In the genomic region with DNA sequence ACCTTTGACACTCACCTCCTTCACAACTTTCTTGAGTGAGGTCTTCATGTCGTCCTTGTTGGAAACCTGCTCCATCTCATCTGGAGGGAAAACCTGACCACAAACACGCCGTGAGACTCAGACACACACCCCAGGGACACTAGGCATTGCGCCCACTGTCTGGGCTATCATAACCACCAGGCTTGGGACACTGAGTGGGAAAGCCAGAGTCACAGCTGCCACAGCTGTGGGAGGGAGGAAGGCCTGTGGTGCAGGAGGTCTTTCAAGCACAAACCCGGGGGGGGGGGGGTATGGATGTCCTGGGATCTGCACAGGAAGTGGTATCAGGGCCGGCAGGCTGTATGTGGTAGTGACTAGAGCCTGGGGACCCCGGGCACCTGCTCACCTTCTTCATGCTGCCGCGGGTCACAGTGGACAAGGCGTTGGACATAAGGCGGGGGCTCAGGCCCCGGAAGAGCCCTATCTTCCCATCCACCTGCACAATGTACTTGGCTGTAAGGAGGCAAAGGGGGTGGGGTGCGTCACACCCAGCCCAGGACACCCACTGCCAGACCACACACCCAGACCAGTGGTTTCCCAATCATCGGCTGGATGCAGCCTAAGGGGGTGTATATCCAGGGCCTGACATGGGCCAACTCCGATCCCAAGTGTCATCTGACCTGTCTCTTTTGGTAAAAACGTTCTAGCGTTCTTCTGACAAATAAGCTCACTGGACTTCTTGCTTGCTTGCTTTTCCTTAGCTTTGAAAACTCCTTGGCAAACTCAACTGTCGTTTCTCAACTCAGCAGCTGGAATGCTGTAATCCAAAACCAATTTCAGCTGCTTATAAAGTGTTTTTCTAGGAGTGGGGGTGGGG, we compare ENCODE assay signal across 8 mouse cellular contexts. TPM values are rescaled to one million over a fixed set of nuclear protein-coding genes. Genes with fewer than 3 reads are reported as not detected.
DNase-seq lines count a peak whose midpoint lies in the region; ATAC-seq and TF ChIP-seq lines count a peak whose summit lies in the region.

No protein-coding gene starts in this region.

- no peak for ATAC-seq in intestine, embryonic 16.5 days
- no peak for ATAC-seq in intestine, postnatal 0 days
- no peak for ATAC-seq in lung, embryonic 14.5 days (ENCODE audit: insufficient read depth)

- H3K9ac ChIP-seq in intestine, embryonic 16.5 days (ENCODE audit: low read depth, low read length) = no peak overlapping the region
- H3K9ac ChIP-seq in intestine, postnatal 0 days (ENCODE audit: low read depth, low read length) = no peak overlapping the region
- no peak overlapping the region for H3K9ac ChIP-seq in lung, embryonic 14.5 days

- H3K4me3 ChIP-seq in intestine, embryonic 16.5 days (ENCODE audit: low read length) = no peak overlapping the region
- H3K4me3 ChIP-seq in intestine, postnatal 0 days (ENCODE audit: low read depth, low read length) = no peak overlapping the region
- no peak overlapping the region for H3K4me3 ChIP-seq in lung, embryonic 14.5 days (ENCODE audit: low read depth, low read length)

- no peaks in the 10 kb centered on the region for H3K27me3 ChIP-seq in intestine, embryonic 16.5 days (replicated peaks; ENCODE audit: control insufficient read depth, insufficient read depth, low read length)
- no peaks in the 10 kb centered on the region for H3K27me3 ChIP-seq in intestine, postnatal 0 days (replicated peaks; ENCODE audit: control insufficient read depth, insufficient read depth, low read length)
- H3K27me3 ChIP-seq in lung, embryonic 14.5 days (ENCODE audit: insufficient read depth, low read length) = no peaks in the 10 kb centered on the region

- no peak for TF ChIP-seq CTCF in intestine, postnatal 0 days (IDR thresholded peaks at IDR 0.05; ENCODE audit: low read depth)
- no peak for TF ChIP-seq CTCF in lung, embryonic 14.5 days (IDR thresholded peaks at IDR 0.05; ENCODE audit: low read depth)

- 0 out of 2 replicates have a peak, but pooled peaks cover 4% of the 10 kb centered on the region for H3K36me3 ChIP-seq in intestine, embryonic 16.5 days (ENCODE audit: control insufficient read depth, insufficient read depth, low read length)
- H3K36me3 ChIP-seq in intestine, postnatal 0 days (ENCODE audit: control insufficient read depth, insufficient read depth) = peaks cover 63% of the 10 kb centered on the region
- peaks cover 76% of the 10 kb centered on the region for H3K36me3 ChIP-seq in lung, embryonic 14.5 days (ENCODE audit: insufficient read depth)

- peak; percentile 88 for DNase-seq in adipocyte (ENCODE audit: low spot score)
- peak; percentile 39 to 49 for DNase-seq in gastrocnemius, postnatal 36 days
- peak; percentile 51 for DNase-seq in lung, embryonic 14.5 days
- DNase-seq in B cell, adult 2 months = no peak
- DNase-seq in embryo, embryonic 9.5 days (ENCODE audit: extremely low spot score) = no peak
- no peak for DNase-seq in left cerebral cortex, postnatal 25 days (ENCODE audit: low spot score in 2 of 2)

- WGBS in intestine, embryonic 16.5 days = 81% methylated on average over 18 of the region's 18 CpGs
- WGBS in intestine, postnatal 0 days = 80% methylated on average over 18 of the region's 18 CpGs
- WGBS in lung, embryonic 14.5 days = 69% methylated on average over 18 of the region's 18 CpGs

- H3K9me3 ChIP-seq in intestine, embryonic 16.5 days (ENCODE audit: control insufficient read depth, low read length) = no peaks in the 10 kb centered on the region
- no peaks in the 10 kb centered on the region for H3K9me3 ChIP-seq in intestine, postnatal 0 days (ENCODE audit: control insufficient read depth)
- no peaks in the 10 kb centered on the region for H3K9me3 ChIP-seq in lung, embryonic 14.5 days (ENCODE audit: low read depth, low read length)

- intact Hi-C loops in gastrocnemius, postnatal 36 days (cut with DNase I) = no loop called here
- intact Hi-C loops in left cerebral cortex, postnatal 25 days (cut with DNase I) = no loop called here

- 0 out of 2 replicates have a peak overlapping the region, but pooled peaks have one; percentile 81 for H3K27ac ChIP-seq in intestine, embryonic 16.5 days (ENCODE audit: low read length)
- H3K27ac ChIP-seq in intestine, postnatal 0 days (ENCODE audit: low read depth, low read length) = no peak overlapping the region
- peak overlapping the region; percentile 94; the same call in 1 of the 2 replicates for H3K27ac ChIP-seq in lung, embryonic 14.5 days (ENCODE audit: low read depth)

- H3K4me2 ChIP-seq in intestine, embryonic 16.5 days (ENCODE audit: low read depth, low read length) = no peak overlapping the region
- no peak overlapping the region for H3K4me2 ChIP-seq in intestine, postnatal 0 days (replicated peaks; ENCODE audit: low read depth)
- H3K4me2 ChIP-seq in lung, embryonic 14.5 days = no peak overlapping the region

- H3K4me1 ChIP-seq in intestine, embryonic 16.5 days (ENCODE audit: control insufficient read depth, insufficient read depth, low read length) = peaks cover 21% of the 10 kb centered on the region
- H3K4me1 ChIP-seq in intestine, postnatal 0 days (replicated peaks; ENCODE audit: control insufficient read depth, insufficient read depth, low read length) = 0 out of 2 replicates have a peak, but pooled peaks cover 5% of the 10 kb centered on the region
- peaks cover 19% of the 10 kb centered on the region for H3K4me1 ChIP-seq in lung, embryonic 14.5 days (ENCODE audit: insufficient read depth)

RNA-seq across cellular contexts. Expression of a gene that starts 7.1 kb away (rescaled TPM):
- polyA plus RNA-seq in intestine, embryonic 16.5 days (2015; fragmentation: Nextera tagmentation; extraction: Ambion mirVana) = 31.7 and 146 TPM in 2 replicates
- polyA plus RNA-seq in intestine, postnatal 0 days (2015; fragmentation: Nextera tagmentation; extraction: Ambion mirVana) = 139 and 143 TPM in 2 replicates
- 10 to 100 TPM; 85.9 to 95.0 TPM for total RNA-seq in gastrocnemius, postnatal 36 days (2021)
- polyA plus RNA-seq in lung, embryonic 14.5 days (2014; fragmentation: Nextera tagmentation; extraction: Ambion mirVana) = 381 and 395 TPM in 2 replicates
- 100 to 1,000 TPM; 553 to 573 TPM for total RNA-seq in left cerebral cortex, postnatal 25 days (2021)

RNA-seq across cellular contexts. Expression of a gene that starts 20.1 kb away (rescaled TPM):
- polyA plus RNA-seq in intestine, embryonic 16.5 days (2015; fragmentation: Nextera tagmentation; extraction: Ambion mirVana) = 9.8 and 11.5 TPM in 2 replicates
- 4.9 and 6.0 TPM in 2 replicates for polyA plus RNA-seq in intestine, postnatal 0 days (2015; fragmentation: Nextera tagmentation; extraction: Ambion mirVana)
- 1 to 10 TPM in 1 of 2 experiments, under 1 TPM in 1; 0.79 to 1.2 TPM for total RNA-seq in gastrocnemius, postnatal 36 days (2021)
- 15.7 and 19.2 TPM in 2 replicates for polyA plus RNA-seq in lung, embryonic 14.5 days (2014; fragmentation: Nextera tagmentation; extraction: Ambion mirVana)
- 1 to 10 TPM; 5.2 to 6.8 TPM for total RNA-seq in left cerebral cortex, postnatal 25 days (2021)

RNA-seq across cellular contexts. Expression of a gene that starts 23.2 kb away (rescaled TPM):
- polyA plus RNA-seq in intestine, embryonic 16.5 days (2015; fragmentation: Nextera tagmentation; extraction: Ambion mirVana) = 0.88 and 1.1 TPM in 2 replicates
- 0.73 and 0.76 TPM in 2 replicates for polyA plus RNA-seq in intestine, postnatal 0 days (2015; fragmentation: Nextera tagmentation; extraction: Ambion mirVana)
- total RNA-seq in gastrocnemius, postnatal 36 days (2021) = 10 to 100 TPM; 16.1 to 29.8 TPM
- 0.14 TPM in 2 replicates for polyA plus RNA-seq in lung, embryonic 14.5 days (2014; fragmentation: Nextera tagmentation; extraction: Ambion mirVana)
- total RNA-seq in left cerebral cortex, postnatal 25 days (2021) = 1 to 10 TPM; 1.1 to 1.5 TPM

Comparison
In these comparisons a context has a peak if more than half of its experiments do, and no peak if none do; other contexts are left out.
1. DNase-seq: peak in adipocyte (single experiment), gastrocnemius, postnatal 36 days (2 of 2) and lung, embryonic 14.5 days (single experiment); none in B cell, adult 2 months (0 of 2), embryo, embryonic 9.5 days (single experiment) and left cerebral cortex, postnatal 25 days (0 of 2).